Mouse (Mus musculus) CH12.LX (cell line): ENCODE results near the gene Fra10ac1.

ENCODE experiments used
- CHD2 ChIP-seq: IDR thresholded peaks from 2 replicates; pipeline ENCODE4 v1.6.1; 2011; ENCODE audit warnings: low read length, improper control_type of control experiment
- CTCF ChIP-seq, 2 experiments: IDR thresholded peaks in 1 of 2; conservative IDR thresholded peaks in 1 of 2; 2 replicates each; pipeline ENCODE4 v1.5.1; 2011 to 2012; ENCODE audit warnings: low read depth in 2 of 2, low read length in 2 of 2, improper control_type of control experiment in 1 of 2, inconsistent platforms in 1 of 2, mild to moderate bottlenecking in 1 of 2, moderate library complexity in 1 of 2
- ETS1 ChIP-seq: conservative IDR thresholded peaks from 2 replicates; pipeline ENCODE4 v1.6.1; 2012; ENCODE audit warnings: low read depth, mild to moderate bottlenecking, inconsistent platforms, low read length, improper control_type of control experiment, moderate library complexity
- KAT2A ChIP-seq: IDR thresholded peaks from 2 replicates; pipeline ENCODE4 v1.6.1; 2012; ENCODE audit warnings: low read length, improper control_type of control experiment, inconsistent platforms; ENCODE audit not compliant: insufficient replicate concordance
- MAX ChIP-seq: IDR thresholded peaks from 2 replicates; pipeline ENCODE4 v1.6.1; 2011; ENCODE audit warnings: low read length, improper control_type of control experiment
- POLR2A ChIP-seq: IDR thresholded peaks from 2 replicates; pipeline ENCODE4 v1.6.1; 2011; ENCODE audit warnings: low read depth, mild to moderate bottlenecking, improper control_type of control experiment, low read length
- POLR2AphosphoS2 ChIP-seq: IDR thresholded peaks from 2 replicates; pipeline ENCODE4 v1.6.1; 2011; ENCODE audit warnings: low read depth, low read length, improper control_type of control experiment

DNA sequence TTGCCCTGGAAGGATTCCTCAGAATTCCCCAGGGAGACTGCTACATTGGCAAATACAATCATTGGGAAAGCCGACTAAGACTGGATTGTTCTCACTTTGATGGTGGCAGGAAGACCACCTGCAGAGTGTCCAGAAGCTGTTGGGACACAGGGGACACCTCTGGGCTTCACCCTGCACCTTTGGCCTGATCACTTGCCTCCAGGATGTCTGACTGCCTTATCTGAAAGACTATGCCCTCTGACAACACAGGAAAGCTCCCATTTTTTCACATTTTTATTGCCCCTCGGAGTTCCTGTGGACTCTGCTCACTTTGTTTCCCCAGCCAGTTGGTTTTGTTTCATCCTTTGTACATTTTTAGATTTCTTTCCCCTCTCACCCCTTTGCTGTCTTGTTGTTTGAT lies 59.3 kb downstream of the Fra10ac1 start:
- TF ChIP-seq POLR2A: no peak
- TF ChIP-seq ETS1: no peak
- TF ChIP-seq CTCF (conservative IDR thresholded peaks at IDR 0.05 in 1 of 2, IDR thresholded peaks at IDR 0.05 in 1 of 2; ENCODE audit: low read depth in 2 of 2, low read length in 2 of 2): no peak
- TF ChIP-seq MAX: no peak
- TF ChIP-seq POLR2AphosphoS2: no peak
- TF ChIP-seq CHD2: no peak
- no peak for TF ChIP-seq KAT2A
